ENCODE assay signal across 16 mouse cellular contexts in the genomic region with DNA sequence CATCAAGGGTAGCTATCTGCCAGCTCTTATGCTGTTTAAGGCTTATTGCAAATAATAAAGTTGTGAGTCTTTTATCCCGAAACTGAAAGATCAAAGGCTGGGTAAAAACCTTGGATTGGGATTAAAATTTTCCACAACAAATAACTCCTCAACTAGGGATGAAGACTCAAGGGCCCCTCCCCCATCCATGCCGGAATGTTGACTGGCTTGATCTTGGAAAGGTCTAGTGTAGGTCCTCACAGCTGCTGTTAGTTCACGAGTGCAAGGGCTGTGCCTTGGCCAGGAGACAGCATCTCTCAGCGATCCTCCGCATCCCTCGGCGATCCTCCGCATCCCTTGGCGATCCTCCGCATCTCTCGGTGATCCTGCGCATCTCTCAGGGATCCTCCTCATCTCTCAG. TPM values are rescaled to one million over a fixed set of nuclear protein-coding genes. Genes with fewer than 3 reads are reported as not detected.
"Had no signal": no experiment of that assay in that cellular context is flagged by ENCODE, and none has a peak within 500 bp of the region (broad histone marks: within the 10 kb centered on the region; RNA-seq: fewer than 3 reads in every experiment).

No protein-coding gene starts in this region.

- DNase-seq: retina, postnatal 1 day; right cerebral cortex, adult 18-20 months; right cerebral cortex, postnatal 14 days; right cerebral cortex, postnatal 25 days; spleen, adult 18-20 months; thymus, adult 18-20 months; thymus, adult 2 months; thymus, postnatal 14 days; thymus, postnatal 25 days; thymus, postnatal 36 days; thymus, postnatal 4 days had no signal

- H3K9ac ChIP-seq: neural tube, embryonic 13.5 days; neural tube, embryonic 15.5 days; stomach, embryonic 15.5 days had no signal

- H3K27ac ChIP-seq: neural tube, embryonic 13.5 days; neural tube, embryonic 15.5 days; stomach, embryonic 15.5 days; stomach, postnatal 0 days had no signal

- H3K4me3 ChIP-seq: neural tube, embryonic 13.5 days; neural tube, embryonic 15.5 days; stomach, embryonic 15.5 days had no signal

- H3K36me3 ChIP-seq: neural tube, embryonic 13.5 days; neural tube, embryonic 15.5 days; stomach, embryonic 15.5 days had no signal

- H3K9me3 ChIP-seq: neural tube, embryonic 13.5 days; neural tube, embryonic 15.5 days; stomach, embryonic 15.5 days had no signal

RNA-seq across cellular contexts. Expression of gene Akap1, which starts 13.6 kb away (rescaled TPM):
- total RNA-seq: neutrophil, adult 5-6 weeks had no signal
